Mouse (Mus musculus): ENCODE measurements around the gene Fam25c. TPM values are rescaled to one million over a fixed set of nuclear protein-coding genes. Genes with fewer than 3 reads are reported as not detected.

Gene Fam25c
- polyA plus RNA-seq, 1 experiment from 2014 or later: not detected

Other genes with a start within 250 kb of the Fam25c start
- 0.04 and 0.05 TPM in 2 replicates for gene Npy4r, start 202.9 kb downstream of the Fam25c start, polyA plus RNA-seq (2016; fragmentation: Nextera tagmentation; extraction: Ambion mirVana)
- 0.17 and 0.46 TPM in 2 replicates for gene Gprin2, start 153.8 kb downstream of the Fam25c start, polyA plus RNA-seq (2016; fragmentation: Nextera tagmentation; extraction: Ambion mirVana)
- 0.29 and 0.52 TPM in 2 replicates for gene Syt15, start 135.8 kb downstream of the Fam25c start, polyA plus RNA-seq (2016; fragmentation: Nextera tagmentation; extraction: Ambion mirVana)
- gene Shld2, start 44.9 kb downstream of the Fam25c start, polyA plus RNA-seq (2016; fragmentation: Nextera tagmentation; extraction: Ambion mirVana): 9.0 TPM in 2 replicates
- gene Glud1, start 44.7 kb downstream of the Fam25c start, polyA plus RNA-seq (2016; fragmentation: Nextera tagmentation; extraction: Ambion mirVana): 66.6 and 87.3 TPM in 2 replicates
- gene Sncg, start 19.4 kb upstream of the Fam25c start, polyA plus RNA-seq (2016; fragmentation: Nextera tagmentation; extraction: Ambion mirVana): 2.3 and 4.6 TPM in 2 replicates
- gene Mmrn2, start 20.0 kb upstream of the Fam25c start, polyA plus RNA-seq (2016; fragmentation: Nextera tagmentation; extraction: Ambion mirVana): 13.9 and 23.7 TPM in 2 replicates
- 48.0 and 48.9 TPM in 2 replicates for gene Bmpr1a, start 147.9 kb upstream of the Fam25c start, polyA plus RNA-seq (2016; fragmentation: Nextera tagmentation; extraction: Ambion mirVana)
- gene 9230112D13Rik, start 167.4 kb upstream of the Fam25c start, polyA plus RNA-seq (2016; fragmentation: Nextera tagmentation; extraction: Ambion mirVana): not detected in 2 replicates
- gene Ldb3, start 233.2 kb upstream of the Fam25c start, polyA plus RNA-seq (2016; fragmentation: Nextera tagmentation; extraction: Ambion mirVana): 136 and 219 TPM in 2 replicates
- 4.1 and 5.9 TPM in 2 replicates for gene Opn4, start 244.7 kb upstream of the Fam25c start, polyA plus RNA-seq (2016; fragmentation: Nextera tagmentation; extraction: Ambion mirVana)